Mouse (Mus musculus) lung, postnatal 0 days (tissue): ENCODE results near the gene Olfr312. TPM values are rescaled to one million over a fixed set of nuclear protein-coding genes. Genes with fewer than 3 reads are reported as not detected.
"Not testable (repeated sequence)": the region's sequence is repeated elsewhere in the genome, so short reads cannot be mapped to it uniquely, and the experiment has no call there.

ENCODE experiments used
- ATAC-seq: fragments of 200-750 bp; cut with Nextera tagmentation; 2 replicates; pipeline ENCODE4 v1.8.0; 2017; ENCODE audit warnings: moderate library complexity
- DNase-seq: peaks from one replicate; pipeline ENCODE4 v3.0.0-alpha.2; 2016; ENCODE audit warnings: low spot score
- H3K27ac ChIP-seq: fragments of 300-500 bp; sonication (generic); 2 replicates; pipeline ENCODE4 v1.5.1; 2014; ENCODE audit warnings: antibody characterized with exemption, mild to moderate bottlenecking, low read length, mixed read lengths
- H3K27me3 ChIP-seq: fragments of 300-500 bp; sonication (generic); replicated peaks from 2 replicates; pipeline ENCODE4 v1.6.1; 2014; ENCODE audit warnings: low read length, mixed read lengths; ENCODE audit not compliant: insufficient read depth
- H3K36me3 ChIP-seq: fragments of 300-500 bp; sonication (generic); 2 replicates; pipeline ENCODE4 v1.6.1; 2014; ENCODE audit warnings: low read length, mixed read lengths; ENCODE audit not compliant: insufficient read depth
- H3K4me1 ChIP-seq: fragments of 300-500 bp; sonication (generic); 2 replicates; pipeline ENCODE4 v1.6.1; 2014; ENCODE audit warnings: antibody characterized with exemption, low read depth, low read length, mixed read lengths; ENCODE audit not compliant: insufficient read depth
- H3K4me2 ChIP-seq: fragments of 300-500 bp; sonication (generic); replicated peaks from 2 replicates; pipeline ENCODE4 v1.6.1; 2014; ENCODE audit warnings: low read depth, mild to moderate bottlenecking, low read length, moderate library complexity, mixed read lengths
- H3K4me3 ChIP-seq: fragments of 300-500 bp; sonication (generic); 2 replicates; pipeline ENCODE4 v1.5.1; 2014; ENCODE audit warnings: low read depth, low read length
- H3K9ac ChIP-seq: fragments of 300-500 bp; sonication (generic); replicated peaks from 2 replicates; pipeline ENCODE4 v1.6.1; 2014; ENCODE audit warnings: low read depth, mild to moderate bottlenecking
- H3K9me3 ChIP-seq: fragments of 300-500 bp; sonication (generic); 2 replicates; pipeline ENCODE4 v1.6.1; 2016; ENCODE audit warnings: low read length, mixed read lengths
- CTCF ChIP-seq: IDR thresholded peaks from 2 replicates; pipeline ENCODE4 v1.5.1; 2016; ENCODE audit warnings: antibody characterized with exemption, mild to moderate bottlenecking
- EP300 ChIP-seq: IDR thresholded peaks from 2 replicates; pipeline ENCODE4 v1.6.1; 2016; ENCODE audit warnings: antibody characterized with exemption, mild to moderate bottlenecking, control low read depth
- WGBS: fragments of 180-500 bp; shearing (Covaris S2); extraction: QIAGEN DNeasy Blood & Tissue Kit; methylation state at CpG from one replicate; pipeline ENCODE4 v1.1.7; 2014; 5-methylcytosine and 5-hydroxymethylcytosine counted together
- polyA plus RNA-seq: library from polyadenylated mRNA; unstranded; fragments of >200 nt; fragmentation: Nextera tagmentation; extraction: Ambion mirVana; gene quantifications from 2 replicates; pipeline ENCODE4 v1.2.1, GENCODE M21; 2015

Gene Olfr312
- polyA plus RNA-seq, 1 experiment from 2014 or later = not detected

GRCm38 (mm10) chr11:58804393-58804792 lies 24.6 kb upstream of the Olfr312 start:
- DNase-seq (no peak), ATAC-seq (no peak)
- Histone ChIP-seq H3K27ac (no peak overlapping the region), H3K4me2 (no peak overlapping the region), H3K9ac (no peak overlapping the region), H3K27me3 (no peaks in the 10 kb centered on the region), H3K36me3 (no peaks in the 10 kb centered on the region), H3K9me3 (no peaks in the 10 kb centered on the region), H3K4me1 (no peaks in the 10 kb centered on the region), H3K4me3 (no peak overlapping the region)
- WGBS = 16% methylated on average over 2 of the region's 2 CpGs
- TF ChIP-seq CTCF = no peak
- TF ChIP-seq EP300 = no peak

- Histone ChIP-seq H3K9me3 (no peaks in the 10 kb centered on the region), H3K36me3 (no peaks in the 10 kb centered on the region), H3K4me1 (no peaks in the 10 kb centered on the region), H3K27ac (no peak overlapping the region), H3K4me2 (no peak overlapping the region), H3K27me3 (no peaks in the 10 kb centered on the region), H3K4me3 (no peak overlapping the region), H3K9ac (no peak overlapping the region)
- no peak for ATAC-seq
- 4% methylated on average over 1 of the region's 1 CpGs for WGBS
- TF ChIP-seq CTCF (peak; percentile 42), EP300 (no peak)
- no peak for DNase-seq
Measured at GRCm38 (mm10) chr11:58812001-58812400, 17.0 kb upstream of the Olfr312 start.

GRCm38 (mm10) chr11:58814700-58815099 lies 14.3 kb upstream of the Olfr312 start, which contains the start of gene Olfr313:
Olfr313 (plus strand) TSS chr11:58815000.
- DNase-seq, ATAC-seq, H3K4me3 ChIP-seq, H3K36me3 ChIP-seq, H3K9me3 ChIP-seq, H3K4me1 ChIP-seq, H3K27me3 ChIP-seq, H3K4me2 ChIP-seq, H3K9ac ChIP-seq, H3K27ac ChIP-seq: not testable (repeated sequence)
- WGBS = 32% methylated on average over 1 of the region's 1 CpGs

- Histone ChIP-seq H3K4me3 (no peak overlapping the region), H3K4me2 (no peak overlapping the region), H3K27me3 (no peaks in the 10 kb centered on the region), H3K36me3 (no peaks in the 10 kb centered on the region), H3K9me3 (no peaks in the 10 kb centered on the region), H3K27ac (no peak overlapping the region), H3K9ac (no peak overlapping the region), H3K4me1 (no peaks in the 10 kb centered on the region)
- TF ChIP-seq CTCF (no peak), EP300 (no peak)
- 70% methylated on average over 1 of the region's 1 CpGs for WGBS
- ATAC-seq = no peak
- no peak for DNase-seq
Measured at GRCm38 (mm10) chr11:58815676-58816075, 13.4 kb upstream of the Olfr312 start.

- no peak for TF ChIP-seq CTCF
- TF ChIP-seq EP300 = no peak
- Histone ChIP-seq H3K36me3 (no peaks in the 10 kb centered on the region), H3K27me3 (no peaks in the 10 kb centered on the region), H3K9ac (no peak overlapping the region), H3K27ac (no peak overlapping the region), H3K4me2 (no peak overlapping the region), H3K9me3 (no peaks in the 10 kb centered on the region), H3K4me3 (no peak overlapping the region), H3K4me1 (no peaks in the 10 kb centered on the region)
- DNase-seq = no peak
- no peak for ATAC-seq
- WGBS = 72% methylated on average over 3 of the region's 3 CpGs
Measured at GRCm38 (mm10) chr11:58829764-58830163, 727 bp downstream of the Olfr312 start.

- H3K9ac ChIP-seq, DNase-seq, H3K27me3 ChIP-seq, H3K4me2 ChIP-seq, H3K4me1 ChIP-seq, ATAC-seq, H3K4me3 ChIP-seq, H3K36me3 ChIP-seq, H3K9me3 ChIP-seq, H3K27ac ChIP-seq: not testable (repeated sequence)
- WGBS = 61% methylated on average over 3 of the region's 3 CpGs
Measured at GRCm38 (mm10) chr11:58832541-58832940, 3.5 kb downstream of the Olfr312 start.

- ATAC-seq, H3K27ac ChIP-seq, H3K27me3 ChIP-seq, H3K4me1 ChIP-seq, H3K9ac ChIP-seq, DNase-seq, H3K4me3 ChIP-seq, H3K9me3 ChIP-seq, H3K36me3 ChIP-seq, H3K4me2 ChIP-seq: not testable (repeated sequence)
Measured at GRCm38 (mm10) chr11:58838951-58839350, 9.9 kb downstream of the Olfr312 start, which contains the start of gene Olfr311. Olfr311 (plus strand) TSS chr11:58839251.
